Mouse (Mus musculus): ENCODE data around the gene Nln. TPM values are rescaled to one million over a fixed set of nuclear protein-coding genes. Genes with fewer than 3 reads are reported as not detected.

Nln gene
- 44.6 and 46.3 TPM in 2 replicates for polyA plus RNA-seq (2015; fragmentation: Nextera tagmentation; extraction: Ambion mirVana)

DNA sequence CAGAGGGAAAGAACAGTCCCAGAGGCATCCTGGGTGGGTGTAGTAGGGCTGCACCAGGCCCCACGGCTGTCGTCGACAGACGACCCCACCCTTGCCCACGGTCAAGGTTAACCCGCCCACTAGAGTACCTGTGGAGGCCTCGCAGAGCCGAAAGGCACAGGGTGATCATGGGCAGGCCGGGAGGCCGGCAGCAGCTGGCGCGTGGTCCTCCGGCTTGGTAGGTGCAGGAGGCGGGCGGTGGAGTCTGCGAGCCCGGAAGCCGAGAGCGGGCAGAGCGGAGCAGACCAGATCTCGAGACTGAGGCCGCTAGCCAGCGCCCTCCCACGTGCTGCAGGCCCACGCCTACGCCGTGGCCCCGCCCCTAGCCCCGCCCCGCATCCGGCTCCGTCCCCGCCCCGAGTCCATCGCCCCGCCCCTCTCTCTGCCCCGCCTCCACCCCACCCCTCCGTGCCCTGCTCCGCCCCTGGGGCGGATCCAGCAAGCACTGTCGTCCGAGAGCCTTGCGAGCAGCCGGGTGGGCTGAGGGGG, at the start of gene Nln, which contains the start of gene Sgtb:
TSS of gene Nln (minus strand) at position 327 of the 528 bp plus-strand sequence.
TSS of gene Sgtb (plus strand) at position 454 of the 528 bp plus-strand sequence.

Other genes starting within 250 kb of the Nln start
- gene Erbin, start 189.1 kb downstream of the Nln start, polyA plus RNA-seq (2015; fragmentation: Nextera tagmentation; extraction: Ambion mirVana), result 7.1 and 7.5 TPM in 2 replicates
- gene Sgtb, start 127 bp upstream of the Nln start, polyA plus RNA-seq (2015; fragmentation: Nextera tagmentation; extraction: Ambion mirVana), result 24.6 and 29.0 TPM in 2 replicates
- 41.4 and 44.4 TPM in 2 replicates for gene Trappc13, start 68.9 kb upstream of the Nln start, polyA plus RNA-seq (2015; fragmentation: Nextera tagmentation; extraction: Ambion mirVana)
- 27.1 and 27.9 TPM in 2 replicates for gene Trim23, start 69.2 kb upstream of the Nln start, polyA plus RNA-seq (2015; fragmentation: Nextera tagmentation; extraction: Ambion mirVana)
- gene Cenpk, start 119.0 kb upstream of the Nln start, polyA plus RNA-seq (2015; fragmentation: Nextera tagmentation; extraction: Ambion mirVana), result 10.9 and 11.0 TPM in 2 replicates
- gene Ppwd1, start 119.2 kb upstream of the Nln start, polyA plus RNA-seq (2015; fragmentation: Nextera tagmentation; extraction: Ambion mirVana), result 6.0 and 7.1 TPM in 2 replicates
- gene Adamts6, start 178.2 kb upstream of the Nln start, polyA plus RNA-seq (2015; fragmentation: Nextera tagmentation; extraction: Ambion mirVana), result 0.64 and 0.66 TPM in 2 replicates

All from neural tube, postnatal 0 days (tissue).